Mouse (Mus musculus) retina, postnatal 7 days (tissue): ENCODE data around the gene Evx2.

Source experiments
- DNase-seq: peaks from one replicate; pipeline ENCODE4 v3.0.0-alpha.2; 2012; ENCODE audit warnings: low read depth, low spot score

The Evx2 gene

DNA sequence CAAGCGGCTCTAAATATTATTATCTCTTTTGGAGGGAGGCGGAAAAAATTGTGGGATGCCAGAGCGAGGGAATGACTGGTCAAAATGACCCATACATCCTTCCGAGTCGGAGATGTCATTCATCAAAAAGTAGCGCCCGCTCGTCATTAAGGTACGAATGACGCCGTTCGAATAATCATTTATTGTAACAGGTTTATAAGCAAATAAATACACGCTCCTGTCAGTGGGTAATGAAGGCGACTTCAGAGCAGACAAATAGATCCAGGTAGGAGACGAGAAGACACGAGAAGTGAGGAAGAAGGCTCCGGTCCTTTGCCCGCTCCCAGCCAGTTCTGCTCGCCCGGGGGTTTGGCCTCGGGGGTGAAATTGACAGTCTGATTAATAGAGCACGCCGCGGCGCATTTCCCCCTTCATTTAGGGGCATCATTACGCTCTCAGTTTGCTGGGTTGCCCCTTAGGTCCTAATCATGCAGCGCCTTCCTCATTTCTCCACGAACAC is at the start of gene Evx2:
Gene Evx2, minus strand, starts transcription at position 51 of the 499 bp plus-strand sequence.
- DNase-seq, result no peak

DNA sequence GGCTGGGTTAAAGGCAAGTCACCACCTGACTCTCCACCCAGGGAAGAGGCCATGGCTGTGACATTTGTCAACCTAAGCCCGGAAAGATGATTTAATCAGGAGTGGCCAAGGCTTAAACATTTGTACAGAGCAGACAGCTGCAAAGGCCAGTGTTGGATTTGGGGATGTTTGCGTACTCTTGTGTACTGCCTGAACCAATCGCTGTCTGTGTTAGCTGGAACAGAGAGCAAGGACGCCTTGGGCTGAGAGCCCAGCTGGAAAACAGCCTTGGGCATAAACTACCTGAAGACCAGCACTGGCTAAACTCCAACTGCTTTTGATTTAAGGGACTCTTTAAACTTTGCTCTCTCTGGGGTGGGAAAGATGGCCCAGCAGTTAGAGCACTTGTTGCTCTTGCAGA is 49.3 kb upstream of the Evx2 start:
- no peak for DNase-seq

DNA sequence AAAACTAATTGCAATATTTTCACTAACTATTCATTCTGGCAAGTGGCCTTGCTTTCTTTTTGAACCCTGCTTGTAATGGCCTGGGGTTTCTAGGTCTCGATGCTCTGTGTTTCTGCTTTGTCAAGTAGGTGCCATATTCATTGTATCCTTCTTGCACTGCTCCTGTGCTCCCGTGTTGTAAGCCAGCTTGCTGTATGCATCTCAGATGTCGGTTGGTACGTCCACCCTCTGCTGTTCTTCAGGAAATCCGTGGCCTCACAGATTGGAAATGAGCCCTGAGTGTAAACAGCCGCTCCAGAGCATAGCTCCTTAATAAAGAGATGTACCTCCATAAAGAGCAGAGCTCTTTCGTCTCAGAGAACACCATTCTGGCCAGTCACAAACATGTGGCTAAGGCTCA is 48.2 kb upstream of the Evx2 start:
- no peak for DNase-seq

DNA sequence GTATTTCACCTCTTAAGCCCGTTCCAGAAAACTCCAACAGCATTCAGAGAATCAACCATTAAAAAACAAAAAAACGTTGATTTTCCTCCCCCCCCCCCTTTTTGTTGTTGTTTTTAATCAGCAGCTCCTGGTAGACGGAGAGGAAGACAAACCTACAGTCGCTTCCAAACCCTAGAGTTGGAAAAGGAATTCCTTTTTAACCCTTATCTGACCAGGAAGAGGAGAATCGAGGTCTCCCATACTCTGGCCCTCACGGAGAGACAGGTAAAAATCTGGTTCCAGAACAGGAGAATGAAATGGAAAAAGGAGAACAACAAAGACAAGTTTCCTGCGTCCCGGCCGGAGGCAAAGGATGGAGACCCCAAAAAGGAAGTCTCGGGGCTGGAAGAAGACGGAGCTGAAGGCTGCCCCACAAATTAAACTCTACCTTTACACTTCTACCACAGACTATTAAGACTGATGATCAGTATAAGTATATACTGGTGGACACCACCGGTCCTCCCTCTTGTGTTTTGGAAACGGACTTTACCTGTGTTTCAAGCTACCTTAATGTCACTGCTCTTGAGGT is 47.1 kb upstream of the Evx2 start:
- no peak for DNase-seq

DNA sequence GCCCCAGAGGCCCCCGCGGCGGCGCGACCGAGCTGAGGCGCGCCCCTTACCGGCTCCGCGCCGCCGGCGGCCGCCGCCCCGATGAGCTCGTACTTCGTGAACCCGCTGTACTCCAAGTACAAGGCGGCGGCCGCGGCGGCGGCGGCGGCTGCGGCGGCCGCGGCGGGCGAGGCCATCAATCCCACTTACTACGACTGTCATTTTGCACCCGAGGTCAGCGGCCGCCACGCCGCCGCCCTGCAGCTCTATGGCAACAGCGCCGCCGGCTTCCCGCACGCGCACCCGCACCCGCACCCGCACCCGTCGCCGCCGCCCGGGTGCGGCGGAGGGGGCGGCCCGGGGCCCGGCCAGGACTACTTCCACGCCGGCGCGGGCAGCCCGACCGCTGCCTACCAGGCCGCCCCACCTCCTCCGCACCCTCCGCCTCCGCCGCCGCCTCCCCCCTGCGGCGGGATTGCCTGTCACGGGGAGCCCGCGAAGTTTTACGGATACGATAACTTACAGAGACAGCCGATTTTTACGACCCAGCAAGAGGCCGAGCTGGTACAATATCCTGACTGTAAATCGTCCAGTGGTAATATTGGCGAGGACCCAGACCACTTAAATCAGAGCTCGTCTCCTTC is 46.2 kb upstream of the Evx2 start:
- no peak for DNase-seq

DNA sequence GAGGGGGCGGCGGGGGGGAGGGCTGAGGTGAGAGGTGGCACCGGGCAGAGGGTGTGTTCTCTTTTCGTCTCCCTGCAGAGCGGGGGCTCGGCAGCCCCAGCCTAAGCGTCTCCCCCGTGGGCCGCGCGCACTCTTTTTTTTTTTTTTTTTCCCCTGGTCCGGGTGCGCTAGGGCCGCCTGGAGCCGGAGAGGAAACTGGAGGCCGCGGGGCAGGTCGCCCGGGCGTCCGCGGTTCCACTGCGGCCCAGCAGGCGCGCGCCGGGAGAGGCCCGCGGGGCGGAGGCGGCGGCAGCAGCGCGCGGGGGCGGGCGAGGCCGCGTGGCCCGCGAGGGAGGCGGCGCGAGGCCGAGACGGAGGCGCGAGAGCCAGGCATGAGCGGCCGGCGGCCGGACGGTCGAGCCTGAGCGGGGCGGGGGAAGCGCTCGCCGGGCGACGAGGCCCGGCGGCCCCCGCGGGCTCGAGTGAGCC is 45.7 kb upstream of the Evx2 start:
- DNase-seq, result no peak

DNA sequence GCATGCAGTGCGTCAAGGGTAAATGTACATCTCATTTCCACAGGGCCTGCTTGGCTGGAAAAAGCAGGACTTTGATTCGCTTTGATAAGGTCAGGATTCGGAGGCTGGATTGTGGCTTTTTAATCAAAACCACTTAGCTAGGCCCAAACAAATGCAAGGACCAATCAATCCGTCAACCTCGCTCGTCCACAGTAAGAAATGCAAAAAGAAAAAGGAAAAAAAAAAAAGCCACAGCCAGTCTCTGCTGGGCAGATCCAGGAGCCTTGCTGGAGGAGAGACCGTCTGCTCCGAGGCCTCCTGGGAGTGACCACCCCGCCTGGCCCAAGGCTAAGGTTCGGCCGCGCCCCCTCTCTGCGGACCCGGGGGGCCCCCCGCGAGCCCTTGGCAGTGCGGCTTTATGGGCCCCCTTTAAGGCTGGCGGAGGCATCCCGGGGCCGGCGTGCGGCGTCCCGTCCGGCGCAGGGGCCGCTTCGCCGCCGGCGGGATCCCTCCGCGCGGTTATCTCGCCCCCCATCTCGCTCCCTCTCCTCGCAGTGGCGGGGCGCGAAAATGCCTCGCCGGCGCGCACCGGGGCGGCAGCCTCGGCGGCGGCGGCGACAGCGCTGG is 45.1 kb upstream of the Evx2 start, which contains the start of gene Hoxd8:
Gene Hoxd8, plus strand, starts transcription at position 223 of the 606 bp plus-strand sequence.
- no peak for DNase-seq

DNA sequence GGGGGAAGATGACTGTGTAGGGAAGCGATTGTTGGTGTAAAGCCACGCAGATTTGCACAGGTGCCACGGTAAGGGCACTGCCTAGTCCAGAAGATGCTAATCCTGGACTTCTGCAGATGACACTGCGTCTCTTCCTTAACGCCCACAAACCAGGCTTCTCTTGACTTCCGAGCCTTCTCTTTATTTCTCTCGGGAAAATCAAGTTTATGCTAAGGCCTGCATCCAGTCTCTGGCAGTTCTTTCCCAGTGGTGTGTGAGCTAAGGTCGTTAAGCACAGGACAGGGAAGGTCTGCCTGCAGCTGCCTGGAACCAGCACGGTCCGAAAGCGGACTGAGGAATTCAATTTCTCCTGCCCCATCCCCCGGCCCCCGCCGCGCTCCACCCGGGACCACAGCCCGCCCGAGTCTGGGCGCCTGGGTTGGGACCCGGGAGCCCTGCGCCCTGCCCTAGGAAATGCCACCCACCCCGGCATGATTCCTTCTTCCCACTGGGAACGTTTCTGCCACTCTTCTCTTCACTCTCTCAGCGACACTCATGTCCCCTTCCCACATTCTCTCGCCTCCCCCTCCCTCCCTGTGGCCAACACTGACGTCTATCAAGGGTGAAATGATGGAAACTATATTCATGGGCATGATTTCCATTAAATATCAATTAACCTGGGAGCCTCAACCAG is 44.5 kb upstream of the Evx2 start:
- no peak for DNase-seq

DNA sequence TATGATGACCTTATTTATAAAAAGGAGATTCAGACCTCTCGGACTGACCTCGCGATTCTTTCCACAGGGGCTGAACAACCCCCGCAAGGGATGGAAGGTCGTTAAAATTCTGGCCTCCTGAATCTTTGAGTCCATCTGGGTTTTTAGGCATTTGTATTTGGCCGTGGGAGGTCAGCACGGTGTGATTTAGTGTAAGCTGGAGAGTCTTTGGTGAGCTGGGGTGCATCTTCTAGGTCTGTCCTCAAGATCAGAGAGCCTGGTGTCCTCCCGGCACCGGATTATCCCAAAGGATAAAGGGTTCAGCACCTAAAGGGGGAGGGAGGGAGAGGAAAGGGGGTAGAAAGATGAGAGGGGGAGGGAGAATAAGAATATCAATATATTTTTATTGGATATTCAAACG is 44.0 kb upstream of the Evx2 start:
- DNase-seq, result no peak

DNA sequence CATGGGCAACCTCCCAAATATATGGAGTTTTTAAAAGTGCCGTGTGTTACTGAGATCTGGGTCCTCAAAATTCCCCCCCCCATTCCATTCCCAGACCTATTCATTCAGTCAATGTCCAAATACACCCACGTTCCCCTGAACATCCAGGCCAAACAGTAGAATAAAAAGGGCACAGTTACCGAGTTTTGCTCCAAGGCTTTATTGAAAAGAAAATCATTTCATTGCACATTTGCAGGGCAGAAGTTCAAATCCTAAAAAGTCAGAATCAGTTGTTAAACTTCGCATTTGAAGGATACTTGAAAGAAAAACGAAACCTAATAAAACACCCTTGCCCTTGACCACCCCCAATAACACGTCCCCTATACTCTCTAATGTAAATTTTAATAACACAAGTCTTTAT is 43.5 kb upstream of the Evx2 start:
- no peak for DNase-seq

DNA sequence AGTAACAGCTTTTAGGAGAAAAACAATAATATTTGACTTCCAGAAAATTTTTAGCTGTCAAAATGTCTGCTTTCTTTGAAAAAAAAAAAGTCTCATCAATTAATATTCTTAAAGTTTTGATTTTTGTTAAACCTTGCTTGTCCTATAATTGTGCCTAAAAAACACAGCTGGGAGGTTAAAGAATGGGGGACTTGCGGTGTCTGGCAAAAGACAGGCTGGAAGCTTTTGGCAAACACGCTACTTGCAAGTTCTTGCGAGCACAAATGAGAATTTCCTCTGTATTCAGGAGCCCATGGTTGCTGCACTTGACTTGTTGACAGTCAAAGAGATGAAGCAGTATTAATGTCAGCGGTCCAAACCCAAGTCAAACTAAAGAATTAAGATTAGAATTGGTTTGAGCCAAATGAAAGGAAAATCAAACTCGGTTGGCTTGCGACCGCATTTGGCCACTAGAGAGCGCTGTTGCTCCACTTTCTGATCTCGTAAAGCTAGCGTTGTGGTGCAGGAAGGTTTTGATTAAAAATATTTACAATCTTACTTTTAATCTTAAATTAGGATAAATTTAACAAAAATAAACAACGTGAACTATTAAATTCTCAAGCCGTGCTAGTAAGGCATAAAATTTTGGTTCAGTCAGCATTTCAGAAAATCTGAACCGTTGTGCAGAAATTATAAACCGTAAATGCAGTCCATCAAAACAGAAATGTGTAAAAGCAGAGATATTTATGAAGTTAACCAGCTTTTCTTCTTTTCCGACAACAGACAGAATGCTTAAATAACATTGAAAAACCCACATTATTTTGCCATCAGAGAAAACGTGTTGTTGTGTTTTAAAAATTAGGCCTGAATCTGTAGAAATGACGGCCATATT is 42.8 kb upstream of the Evx2 start:
- DNase-seq, result peak; percentile 65

DNA sequence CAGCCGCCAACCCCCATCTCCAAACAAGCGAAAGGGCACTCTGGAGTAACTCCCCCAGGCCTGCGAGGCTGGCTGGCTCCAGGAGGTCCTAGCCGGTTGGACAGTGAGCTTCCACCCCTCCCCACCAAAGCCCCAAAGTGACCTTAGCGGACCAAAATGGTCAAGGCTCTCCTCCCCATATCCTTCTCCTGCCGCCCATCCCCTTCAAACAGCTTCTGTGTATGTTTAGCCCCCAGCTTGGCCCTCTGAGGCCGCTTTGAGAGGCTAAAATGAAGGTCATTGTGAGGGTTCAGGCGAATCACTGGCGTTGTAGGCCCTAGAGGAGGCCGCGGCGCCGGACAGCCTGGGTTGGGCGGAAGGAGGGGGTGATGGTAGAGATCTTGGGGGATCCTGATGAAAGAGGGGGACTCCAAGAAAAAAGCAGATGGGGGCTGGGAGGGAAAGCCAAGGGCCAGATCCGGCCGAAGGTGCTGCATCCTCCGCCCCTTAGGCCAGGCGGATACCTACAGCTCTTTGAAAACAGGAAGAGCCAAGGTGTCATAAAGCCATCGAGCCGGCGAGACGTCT is 41.3 kb upstream of the Evx2 start:
- DNase-seq, result no peak

DNA sequence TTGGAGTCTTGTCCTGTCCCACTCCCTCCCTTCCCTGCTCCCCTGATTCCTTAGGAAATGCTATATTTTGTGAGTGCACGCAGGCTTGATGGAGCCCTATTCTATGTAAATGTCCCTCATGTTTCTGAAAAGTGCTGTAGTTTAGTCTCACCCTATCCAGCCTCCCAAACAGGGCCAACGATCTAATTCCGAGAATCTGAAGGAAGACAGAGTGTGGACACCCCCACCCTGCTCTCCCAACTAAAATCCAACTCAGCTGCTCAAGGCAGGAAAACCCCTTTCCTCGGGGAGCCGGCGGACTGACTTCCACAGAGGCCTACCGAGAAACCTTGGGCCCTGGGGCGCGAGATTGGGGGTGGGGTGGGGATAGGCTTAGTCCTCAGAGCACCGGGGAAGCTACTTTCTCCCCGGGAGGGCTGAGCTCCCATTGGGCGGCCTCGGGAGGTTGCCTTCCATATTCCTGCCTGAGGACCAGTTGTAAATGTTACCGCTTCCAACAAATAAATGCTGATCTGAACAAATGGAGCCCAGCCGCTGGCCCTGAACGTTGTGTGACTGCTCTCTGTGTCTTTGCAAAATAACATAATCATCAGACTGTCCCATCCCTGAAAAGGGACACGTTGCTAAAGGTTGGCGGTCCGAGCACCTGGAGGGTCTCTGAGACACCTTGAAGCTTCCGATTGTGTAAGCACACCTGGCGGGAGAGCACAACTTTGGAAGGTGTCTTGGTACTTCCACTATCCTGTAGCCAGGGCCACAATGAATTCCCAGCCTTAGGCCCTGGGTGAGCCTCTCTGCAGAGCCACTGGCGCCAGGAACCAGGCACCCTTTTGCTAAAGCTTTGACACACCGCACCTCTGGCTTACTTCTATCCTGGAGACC is 40.5 kb upstream of the Evx2 start:
- DNase-seq, result no peak

DNA sequence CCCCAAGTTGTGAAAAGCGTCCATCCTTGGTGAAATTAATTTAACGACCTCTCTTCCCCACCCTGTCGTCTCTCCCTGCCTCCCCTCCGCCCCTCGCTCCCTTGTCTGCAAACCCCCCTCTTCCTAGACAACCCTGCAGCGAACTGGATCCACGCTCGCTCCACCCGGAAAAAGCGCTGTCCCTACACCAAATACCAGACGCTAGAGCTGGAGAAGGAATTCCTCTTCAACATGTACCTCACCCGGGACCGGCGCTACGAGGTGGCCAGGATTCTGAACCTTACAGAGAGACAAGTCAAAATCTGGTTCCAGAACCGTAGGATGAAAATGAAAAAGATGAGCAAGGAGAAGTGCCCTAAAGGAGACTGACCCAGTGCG is 39.7 kb upstream of the Evx2 start:
- no peak for DNase-seq

DNA sequence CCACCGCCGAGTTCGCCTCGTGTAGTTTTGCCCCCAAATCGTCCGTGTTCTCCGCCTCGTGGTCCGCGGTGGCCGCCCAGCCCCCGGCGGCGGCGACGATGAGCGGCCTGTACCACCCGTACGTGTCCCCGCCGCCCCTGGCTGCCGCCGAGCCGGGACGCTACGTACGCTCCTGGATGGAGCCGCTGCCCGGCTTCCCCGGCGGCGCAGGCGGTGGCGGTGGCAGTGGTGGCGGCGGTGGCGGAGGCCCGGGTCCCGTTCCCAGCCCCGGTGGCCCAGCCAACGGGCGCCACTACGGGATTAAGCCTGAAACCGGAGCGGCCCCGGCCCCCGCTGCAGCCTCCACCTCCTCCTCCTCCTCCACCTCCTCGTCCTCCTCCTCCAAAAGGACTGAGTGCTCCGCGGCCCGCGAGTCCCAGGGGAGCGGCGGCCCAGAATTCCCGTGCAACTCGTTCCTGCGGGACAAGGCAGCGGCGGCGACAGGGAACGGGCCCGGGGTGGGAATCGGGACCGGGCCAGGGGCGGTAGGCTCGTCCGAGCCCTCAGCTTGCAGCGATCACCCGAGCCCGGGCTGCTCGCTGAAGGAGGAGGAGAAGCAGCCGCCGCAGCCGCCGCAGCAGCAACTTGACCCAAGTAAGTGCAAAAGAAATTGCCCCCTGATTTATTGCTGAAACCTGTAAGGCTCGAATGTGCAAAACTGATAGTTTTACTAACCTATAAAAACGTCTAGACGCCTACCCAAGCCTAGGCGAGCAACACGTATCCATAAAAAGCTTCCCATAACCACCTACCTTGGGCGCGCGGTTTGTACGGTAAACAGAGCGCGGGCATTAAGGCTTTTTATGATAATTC is 39.1 kb upstream of the Evx2 start:
- DNase-seq, result no peak

DNA sequence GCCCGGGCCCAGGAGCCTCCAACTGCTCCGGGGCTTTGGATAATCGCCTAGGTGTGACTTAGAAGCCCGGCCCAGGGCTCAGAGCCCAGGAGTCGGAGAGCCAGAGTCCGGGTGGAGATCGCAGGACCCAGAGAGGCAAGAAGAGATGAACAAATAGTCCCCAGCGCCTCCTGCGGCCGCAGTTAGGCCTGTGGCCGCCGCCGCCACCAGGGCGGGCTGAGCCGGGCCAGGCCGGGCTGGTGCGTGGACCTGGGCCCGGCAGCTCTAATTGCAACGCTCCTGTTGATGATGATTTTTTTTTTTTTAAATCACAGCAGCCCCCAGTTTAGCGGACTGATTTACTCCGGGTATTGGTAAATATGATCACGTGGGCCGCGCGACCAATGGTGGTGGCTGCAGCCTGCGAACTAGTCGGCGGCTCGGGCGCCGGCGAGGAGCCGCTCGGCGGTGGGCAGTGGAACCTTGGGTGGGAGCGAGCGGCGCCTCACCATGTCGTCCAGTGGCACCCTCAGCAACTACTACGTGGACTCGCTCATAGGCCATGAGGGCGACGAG is 38.3 kb upstream of the Evx2 start, which contains the start of gene Hoxd9:
Gene Hoxd9, plus strand, starts transcription at position 161 of the 555 bp plus-strand sequence.
- no peak for DNase-seq

DNA sequence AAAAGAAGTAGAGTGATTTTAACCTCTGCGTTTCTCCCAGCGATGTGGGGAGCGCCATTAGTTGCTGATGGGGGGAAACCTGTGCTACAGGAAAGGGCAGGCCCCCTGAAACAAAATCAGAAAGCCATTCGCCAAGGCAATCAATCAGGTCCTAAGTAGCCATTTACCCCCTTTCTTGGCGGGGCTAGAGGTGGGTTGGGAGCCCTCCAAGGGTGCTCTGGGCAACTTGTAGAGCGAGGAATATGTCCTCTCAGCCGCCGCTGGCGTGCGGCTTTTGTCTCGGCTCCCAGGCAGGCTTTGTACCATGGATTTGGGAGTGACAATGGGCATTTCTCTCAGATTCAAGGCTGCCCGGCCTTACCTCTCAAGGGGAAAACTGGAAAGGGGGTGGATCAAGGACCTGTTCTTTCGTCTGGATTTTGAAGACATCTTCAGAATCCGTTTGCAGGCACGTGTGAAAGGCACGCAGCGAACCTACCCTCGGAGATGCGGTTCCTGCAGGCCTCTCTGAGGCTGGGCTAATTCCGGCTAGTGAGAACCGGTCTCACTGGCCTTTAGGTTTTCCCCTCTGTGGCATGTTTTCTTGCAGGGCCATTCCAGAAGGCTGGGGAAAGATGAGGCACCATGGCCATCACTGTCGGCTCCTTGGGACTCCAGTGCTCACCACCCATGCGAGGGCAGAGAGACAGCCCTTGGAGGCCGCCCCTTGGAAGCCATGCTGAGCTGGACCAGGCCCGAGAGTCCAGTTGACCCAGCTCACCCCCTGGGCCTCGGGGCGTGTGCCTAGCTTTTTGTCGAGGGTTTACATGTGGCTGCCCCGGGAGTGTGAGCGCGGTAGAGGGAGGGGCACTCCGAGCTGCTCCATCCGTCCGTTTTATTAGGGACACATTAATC is 37.3 kb upstream of the Evx2 start:
- DNase-seq, result no peak
